Mouse (Mus musculus): ENCODE measurements around the gene Chrm1. TPM values are rescaled to one million over a fixed set of nuclear protein-coding genes. Genes with fewer than 3 reads are reported as not detected.

Chrm1 gene
- polyA plus RNA-seq, 1 experiment from 2014 or later = 0.45 TPM

- Histone ChIP-seq H3K36me3 (ENCODE audit: control insufficient read depth, insufficient read depth, low read length) (peaks cover 38% of the 10 kb centered on the region), H3K4me3 (replicated peaks; ENCODE audit: low read depth, low read length) (peak overlapping the region; percentile 78), H3K27ac (replicated peaks; ENCODE audit: low read depth, low read length) (peak overlapping the region; percentile 91), H3K4me1 (ENCODE audit: control insufficient read depth, insufficient read depth, low read length) (peaks cover 23% of the 10 kb centered on the region), H3K9ac (replicated peaks; ENCODE audit: low read length) (peak overlapping the region; percentile 90), H3K27me3 (ENCODE audit: control insufficient read depth, insufficient read depth, low read length) (no peaks in the 10 kb centered on the region), H3K9me3 (ENCODE audit: control insufficient read depth, low read length) (no peaks in the 10 kb centered on the region), H3K4me2 (ENCODE audit: low read length) (peak overlapping the region; percentile 72)
- DNase-seq = no peak
- WGBS = 71% methylated on average over 10 of the region's 10 CpGs
- no peak for ATAC-seq (ENCODE audit: low FRiP score, low TSS enrichment)
These were observed 48.6 kb downstream of the Chrm1 start for GRCm38 (mm10) chr19:8711949-8712869.

GRCm38 (mm10) chr19:8712870-8713305, 49.3 kb downstream of the Chrm1 start:
- Histone ChIP-seq H3K4me1 (ENCODE audit: control insufficient read depth, insufficient read depth, low read length) (peaks cover 23% of the 10 kb centered on the region), H3K27ac (replicated peaks; ENCODE audit: low read depth, low read length) (peak overlapping the region; percentile 91), H3K9ac (replicated peaks; ENCODE audit: low read length) (peak overlapping the region; percentile 90), H3K27me3 (ENCODE audit: control insufficient read depth, insufficient read depth, low read length) (no peaks in the 10 kb centered on the region), H3K4me3 (replicated peaks; ENCODE audit: low read depth, low read length) (peak overlapping the region; percentile 78), H3K36me3 (ENCODE audit: control insufficient read depth, insufficient read depth, low read length) (peaks cover 31% of the 10 kb centered on the region), H3K4me2 (ENCODE audit: low read length) (peak overlapping the region; percentile 72), H3K9me3 (ENCODE audit: control insufficient read depth, low read length) (no peaks in the 10 kb centered on the region)
- DNase-seq (peak; percentile 86), ATAC-seq (ENCODE audit: low FRiP score, low TSS enrichment) (peak; percentile 74)
- WGBS = 0% methylated on average over 13 of the region's 13 CpGs

GRCm38 (mm10) chr19:8713306-8713996, 49.9 kb downstream of the Chrm1 start:
- peak overlapping the region; percentile 72 for H3K4me2 ChIP-seq (ENCODE audit: low read length)
- H3K36me3 ChIP-seq (ENCODE audit: control insufficient read depth, insufficient read depth, low read length) = peaks cover 26% of the 10 kb centered on the region
- H3K27ac ChIP-seq (replicated peaks; ENCODE audit: low read depth, low read length) = peak overlapping the region; percentile 91
- peak; percentile 87 for ATAC-seq (ENCODE audit: low FRiP score, low TSS enrichment)
- no peaks in the 10 kb centered on the region for H3K9me3 ChIP-seq (ENCODE audit: control insufficient read depth, low read length)
- peaks cover 23% of the 10 kb centered on the region for H3K4me1 ChIP-seq (ENCODE audit: control insufficient read depth, insufficient read depth, low read length)
- peak overlapping the region; percentile 78 for H3K4me3 ChIP-seq (replicated peaks; ENCODE audit: low read depth, low read length)
- DNase-seq = peak; percentile 93
- WGBS = 0% methylated on average over 51 of the region's 51 CpGs
- H3K9ac ChIP-seq (replicated peaks; ENCODE audit: low read length) = peak overlapping the region; percentile 90
- no peaks in the 10 kb centered on the region for H3K27me3 ChIP-seq (ENCODE audit: control insufficient read depth, insufficient read depth, low read length)

- Histone ChIP-seq H3K9me3 (ENCODE audit: control insufficient read depth, low read length) (no peaks in the 10 kb centered on the region), H3K27ac (replicated peaks; ENCODE audit: low read depth, low read length) (peak overlapping the region; percentile 91), H3K4me2 (ENCODE audit: low read length) (peak overlapping the region; percentile 72), H3K9ac (replicated peaks; ENCODE audit: low read length) (peak overlapping the region; percentile 90), H3K27me3 (ENCODE audit: control insufficient read depth, insufficient read depth, low read length) (no peaks in the 10 kb centered on the region), H3K4me1 (ENCODE audit: control insufficient read depth, insufficient read depth, low read length) (peaks cover 23% of the 10 kb centered on the region), H3K4me3 (replicated peaks; ENCODE audit: low read depth, low read length) (peak overlapping the region; percentile 78), H3K36me3 (ENCODE audit: control insufficient read depth, insufficient read depth, low read length) (peaks cover 19% of the 10 kb centered on the region)
- no peak for ATAC-seq (ENCODE audit: low FRiP score, low TSS enrichment)
- WGBS = 7% methylated on average over 13 of the region's 13 CpGs
- no peak for DNase-seq
These were observed 50.5 kb downstream of the Chrm1 start for GRCm38 (mm10) chr19:8713997-8714652.

- peaks cover 23% of the 10 kb centered on the region for H3K4me1 ChIP-seq (ENCODE audit: control insufficient read depth, insufficient read depth, low read length)
- 75% methylated on average over 10 of the region's 10 CpGs for WGBS
- no peaks in the 10 kb centered on the region for H3K27me3 ChIP-seq (ENCODE audit: control insufficient read depth, insufficient read depth, low read length)
- DNase-seq (no peak), ATAC-seq (ENCODE audit: low FRiP score, low TSS enrichment) (no peak)
- no peak overlapping the region for H3K27ac ChIP-seq (replicated peaks; ENCODE audit: low read depth, low read length)
- H3K9me3 ChIP-seq (ENCODE audit: control insufficient read depth, low read length) = no peaks in the 10 kb centered on the region
- H3K36me3 ChIP-seq (ENCODE audit: control insufficient read depth, insufficient read depth, low read length) = peaks cover 12% of the 10 kb centered on the region
- no peak overlapping the region for H3K4me2 ChIP-seq (ENCODE audit: low read length)
- no peak overlapping the region for H3K9ac ChIP-seq (replicated peaks; ENCODE audit: low read length)
- H3K4me3 ChIP-seq (replicated peaks; ENCODE audit: low read depth, low read length) = no peak overlapping the region
These were observed 51.3 kb downstream of the Chrm1 start for GRCm38 (mm10) chr19:8714653-8715481.

- DNase-seq (no peak), ATAC-seq (ENCODE audit: low FRiP score, low TSS enrichment) (no peak)
- H3K9me3 ChIP-seq (ENCODE audit: control insufficient read depth, low read length) = no peaks in the 10 kb centered on the region
- no peaks in the 10 kb centered on the region for H3K27me3 ChIP-seq (ENCODE audit: control insufficient read depth, insufficient read depth, low read length)
- 64% methylated on average over 10 of the region's 10 CpGs for whole genome bisulfite sequencing
- H3K4me3 ChIP-seq (replicated peaks; ENCODE audit: low read depth, low read length) = no peak overlapping the region
- no peak overlapping the region for H3K9ac ChIP-seq (replicated peaks; ENCODE audit: low read length)
- H3K36me3 ChIP-seq (ENCODE audit: control insufficient read depth, insufficient read depth, low read length) = peaks cover under 1% of the 10 kb centered on the region; the same call in 1 of the 2 replicates
- no peak overlapping the region for H3K27ac ChIP-seq (replicated peaks; ENCODE audit: low read depth, low read length)
- no peak overlapping the region for H3K4me2 ChIP-seq (ENCODE audit: low read length)
- peaks cover 22% of the 10 kb centered on the region for H3K4me1 ChIP-seq (ENCODE audit: control insufficient read depth, insufficient read depth, low read length)
These were observed 52.5 kb downstream of the Chrm1 start for GRCm38 (mm10) chr19:8715868-8716766.

- Histone ChIP-seq H3K4me2 (ENCODE audit: low read length) (no peak overlapping the region), H3K9me3 (ENCODE audit: control insufficient read depth, low read length) (no peaks in the 10 kb centered on the region), H3K36me3 (ENCODE audit: control insufficient read depth, insufficient read depth, low read length) (no peaks in the 10 kb centered on the region), H3K27me3 (ENCODE audit: control insufficient read depth, insufficient read depth, low read length) (no peaks in the 10 kb centered on the region), H3K9ac (replicated peaks; ENCODE audit: low read length) (no peak overlapping the region), H3K27ac (replicated peaks; ENCODE audit: low read depth, low read length) (no peak overlapping the region), H3K4me1 (ENCODE audit: control insufficient read depth, insufficient read depth, low read length) (peaks cover 22% of the 10 kb centered on the region), H3K4me3 (replicated peaks; ENCODE audit: low read depth, low read length) (no peak overlapping the region)
- DNase-seq = no peak
- ATAC-seq (ENCODE audit: low FRiP score, low TSS enrichment) = no peak
- WGBS = 71% methylated on average over 8 of the region's 10 CpGs
These were observed 53.3 kb downstream of the Chrm1 start for GRCm38 (mm10) chr19:8716767-8717475.

Measured in midbrain, embryonic 14.5 days (tissue).